Mouse (Mus musculus) thymus, postnatal 36 days (tissue): ENCODE measurements around the gene Klk6.

ENCODE experiments used
- DNase-seq, 2 experiments: peaks; one replicate each; pipeline ENCODE4 v3.0.0; 2022; ENCODE audit warnings: mixed read lengths in 2 of 2

Klk6 gene

DNA sequence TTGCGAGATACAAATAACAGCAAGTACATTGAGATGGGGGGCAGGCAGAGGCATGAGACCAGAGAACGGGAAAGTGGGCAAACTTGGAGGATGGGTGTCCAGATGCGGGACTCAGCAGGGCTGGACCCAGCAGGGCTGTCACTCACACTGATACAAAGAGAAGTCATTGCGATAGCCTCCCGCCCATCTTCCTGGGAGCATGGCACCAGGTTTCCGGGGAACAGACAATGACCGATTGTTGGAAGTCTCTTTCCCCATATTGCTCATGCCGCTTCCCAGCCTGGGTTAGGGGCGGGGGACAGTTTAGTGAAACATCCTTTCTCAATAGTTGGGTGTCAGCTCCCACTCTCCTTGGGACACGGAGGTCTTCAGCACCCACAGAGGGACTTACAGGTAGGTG is at the start of gene Klk6:
Klk6 (plus strand) TSS at position 301 of the 400 bp plus-strand sequence.
- DNase-seq = no peak

DNA sequence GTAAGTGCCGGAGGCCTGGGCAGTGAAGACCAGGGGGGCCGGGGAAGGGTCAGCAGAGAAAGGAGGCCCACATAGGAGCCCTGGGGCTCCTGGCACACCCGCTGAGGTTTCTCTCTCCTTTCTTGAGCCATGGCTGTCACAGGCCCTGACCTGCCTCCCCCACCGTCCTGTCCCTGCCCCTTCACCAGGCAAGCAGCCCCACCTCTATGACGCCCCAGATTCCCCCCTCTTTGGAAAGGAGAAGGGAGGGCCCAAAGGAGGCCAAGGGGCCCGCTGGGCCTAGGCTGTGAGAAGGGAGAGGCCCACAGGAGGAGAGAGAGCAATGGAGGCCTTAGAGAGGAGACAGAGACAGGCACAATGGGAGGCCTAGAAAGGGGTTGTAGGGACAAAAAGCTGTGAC is 49.5 kb upstream of the Klk6 start:
- DNase-seq = no peak

DNA sequence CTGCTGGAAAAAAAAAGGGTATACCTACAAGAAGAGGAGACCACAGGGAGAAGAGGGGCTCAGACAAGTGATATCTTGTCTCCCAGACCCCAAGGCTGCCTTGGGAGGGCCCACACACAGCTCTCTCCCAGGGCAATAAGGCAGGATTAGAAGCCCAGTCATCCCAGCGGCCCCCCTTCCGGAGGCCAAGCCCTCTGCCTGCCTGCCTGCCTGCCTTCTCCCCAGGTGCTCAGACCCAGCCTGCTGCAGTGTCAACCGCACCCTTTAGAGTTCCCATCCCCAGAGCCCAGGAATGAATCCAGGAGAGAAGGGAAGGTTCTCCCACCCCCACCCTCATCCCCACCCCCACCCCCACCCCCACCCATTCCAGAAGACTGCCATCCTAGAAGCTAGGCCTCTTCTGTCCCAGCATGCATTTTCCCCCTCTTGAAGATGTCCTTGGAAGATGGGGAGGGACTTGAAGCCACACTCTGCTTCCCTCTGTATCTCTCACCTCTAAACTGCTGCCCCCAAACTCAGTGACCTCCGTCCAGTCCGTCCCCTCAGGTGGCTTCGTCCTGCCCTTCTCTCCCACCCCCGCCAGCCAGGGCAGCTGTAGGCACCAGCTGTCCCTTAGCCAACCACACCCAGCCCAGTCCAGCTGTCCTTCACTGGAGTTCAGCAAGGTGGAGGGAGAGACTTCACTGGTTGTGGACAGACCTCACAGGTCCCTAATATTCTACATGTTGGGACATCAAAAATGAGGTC is 48.8 kb upstream of the Klk6 start:
- no peak for DNase-seq

GRCm38 (mm10) chr7:43776506-43776905 is 47.8 kb upstream of the Klk6 start:
- no peak for DNase-seq

DNA sequence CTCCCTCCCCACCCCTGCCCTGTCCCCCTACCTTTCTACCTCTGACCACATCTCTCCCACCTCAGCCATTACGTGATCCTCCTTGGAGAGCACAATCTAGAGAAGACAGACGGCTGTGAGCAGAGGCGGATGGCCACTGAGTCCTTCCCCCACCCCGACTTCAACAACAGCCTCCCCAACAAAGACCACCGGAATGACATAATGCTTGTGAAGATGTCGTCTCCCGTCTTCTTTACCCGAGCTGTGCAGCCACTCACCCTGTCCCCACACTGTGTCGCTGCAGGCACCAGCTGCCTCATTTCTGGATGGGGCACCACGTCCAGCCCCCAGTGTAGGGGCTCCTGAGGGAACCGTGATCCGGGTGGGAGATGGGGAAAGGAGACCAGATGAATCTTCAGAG is 46.9 kb upstream of the Klk6 start:
- no peak for DNase-seq

GRCm38 (mm10) chr7:43778176-43778970 is 45.9 kb upstream of the Klk6 start:
- no peak for DNase-seq

GRCm38 (mm10) chr7:43780241-43780640 is 44.1 kb upstream of the Klk6 start:
- no peak for DNase-seq

- no peak for DNase-seq
Observed at GRCm38 (mm10) chr7:43780746-43781145, 43.6 kb upstream of the Klk6 start, which contains the start of gene Klk10. Gene Klk10, plus strand, starts transcription at chr7:43781035.

DNA sequence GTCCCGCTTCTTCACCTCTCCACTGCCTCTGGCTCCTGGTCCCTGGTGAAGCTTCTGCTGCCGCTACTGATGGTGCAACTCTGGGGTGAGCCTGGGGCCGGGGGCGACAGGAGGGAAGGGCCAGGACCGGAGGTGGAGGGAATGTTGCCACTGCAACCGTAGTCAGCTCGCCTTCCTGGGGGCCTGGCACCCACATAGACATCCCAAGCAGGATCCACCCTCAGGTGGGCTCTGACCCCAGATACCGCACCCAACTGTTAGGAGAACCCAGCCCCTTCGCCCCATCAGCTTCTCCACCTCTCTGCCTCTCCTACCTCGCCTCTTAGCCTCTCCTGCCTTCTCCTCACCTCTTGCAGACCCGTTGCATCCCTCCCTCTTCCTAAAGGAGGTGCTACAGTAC is 42.8 kb upstream of the Klk6 start:
- no peak for DNase-seq

DNA sequence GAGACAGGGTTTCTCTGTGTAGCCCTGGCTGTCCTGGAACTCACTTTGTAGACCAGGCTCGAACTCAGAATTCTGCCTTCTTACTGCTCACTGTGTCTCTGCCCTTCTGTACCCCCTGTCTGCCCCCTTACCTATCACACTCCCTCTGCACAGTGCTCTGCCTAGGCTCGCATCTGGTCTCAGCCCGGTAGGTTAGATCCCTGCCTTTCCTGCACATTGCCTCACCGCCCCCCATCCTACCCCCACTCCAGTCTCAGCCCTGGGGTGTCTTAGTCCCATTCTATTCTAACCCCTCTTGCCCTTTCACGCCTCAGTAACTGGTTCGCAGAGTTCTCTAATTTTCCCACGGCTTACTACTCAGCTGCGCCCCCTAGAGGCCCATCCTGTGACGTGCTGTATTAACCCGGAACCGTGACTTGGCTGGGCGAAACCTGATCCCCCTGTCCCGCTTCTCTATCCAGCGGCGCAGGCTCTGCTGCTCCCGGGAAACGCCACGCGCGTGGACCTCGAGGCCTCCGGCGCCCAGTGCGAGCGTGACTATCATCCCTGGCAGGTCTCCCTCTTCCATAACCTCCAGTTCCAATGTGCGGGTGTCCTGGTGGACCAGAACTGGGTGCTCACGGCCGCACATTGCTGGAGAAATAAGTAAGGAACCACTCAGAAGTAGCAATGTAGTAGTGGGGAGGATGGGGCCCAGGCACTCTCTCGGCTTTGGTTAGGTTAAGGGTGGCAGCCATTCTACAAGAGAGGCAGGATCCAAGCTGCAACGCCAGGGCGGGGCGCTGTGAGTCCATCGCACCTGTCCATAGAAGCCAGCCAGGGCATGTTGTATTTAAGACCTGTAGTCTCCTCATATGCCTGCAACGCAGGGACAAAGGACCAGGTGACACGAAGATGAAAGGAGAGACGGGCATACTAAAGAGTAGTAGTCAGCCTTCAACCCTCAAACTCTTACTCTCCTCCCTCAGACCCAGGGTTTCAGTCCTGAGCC is 41.7 kb upstream of the Klk6 start:
- DNase-seq = peak; percentile 47 to 65

DNA sequence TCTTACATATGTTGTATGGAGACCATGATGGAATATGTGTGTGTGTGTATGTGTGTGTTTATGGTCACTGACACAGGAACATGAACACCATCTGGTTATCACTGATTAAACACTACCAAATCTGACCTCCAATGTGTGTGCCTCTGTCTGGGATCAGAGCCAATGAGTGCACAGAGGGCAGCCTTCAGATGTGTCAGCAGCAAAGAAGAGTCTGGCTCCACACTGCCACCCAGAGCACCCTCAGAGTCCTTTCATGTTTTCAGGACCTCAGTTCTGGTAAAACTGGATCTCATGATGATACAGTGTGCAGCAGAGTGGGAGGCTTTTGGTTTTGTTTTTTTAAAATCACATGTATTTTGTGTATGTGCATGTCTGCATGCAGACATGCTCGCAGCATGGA is 39.0 kb upstream of the Klk6 start:
- no peak for DNase-seq

- no peak for DNase-seq
Observed at GRCm38 (mm10) chr7:43788096-43788495, 36.2 kb upstream of the Klk6 start.

- no peak for DNase-seq
Observed at GRCm38 (mm10) chr7:43789295-43789694, 35.0 kb upstream of the Klk6 start.

- DNase-seq = no peak
Observed at GRCm38 (mm10) chr7:43791591-43791990, 32.7 kb upstream of the Klk6 start, which contains the start of gene Klk9. Gene Klk9, plus strand, starts transcription at chr7:43791891.

GRCm38 (mm10) chr7:43796355-43796754 is 27.9 kb upstream of the Klk6 start:
- no peak for DNase-seq

- DNase-seq = peak; percentile 51 to 60
Observed at GRCm38 (mm10) chr7:43797333-43797769, 26.9 kb upstream of the Klk6 start, which contains the start of gene Klk8. Gene Klk8, plus strand, starts transcription at chr7:43797577.

GRCm38 (mm10) chr7:43797844-43798462 is 26.3 kb upstream of the Klk6 start:
- DNase-seq = peak; percentile 48 to 54

GRCm38 (mm10) chr7:43799876-43800275 is 24.4 kb upstream of the Klk6 start:
- no peak for DNase-seq

DNA sequence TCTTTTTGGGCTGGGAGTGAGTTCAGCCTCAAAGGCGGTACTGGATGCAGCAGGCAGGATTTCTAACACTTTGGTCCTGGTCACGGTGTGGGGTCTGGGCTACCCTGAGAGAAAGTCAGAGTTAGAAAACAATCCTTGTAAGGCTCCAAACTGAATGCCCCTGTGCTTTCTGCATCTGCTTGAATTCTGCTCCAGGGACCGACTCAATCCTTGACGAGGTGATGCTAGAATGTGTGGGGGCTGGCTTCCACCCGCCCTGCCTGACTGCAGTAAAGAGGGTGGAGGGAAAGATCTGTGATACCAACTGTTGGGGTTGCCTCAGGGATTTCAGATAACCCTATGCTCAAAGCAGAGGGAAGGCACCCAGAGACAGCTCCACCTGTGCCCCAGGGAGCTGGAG is 13.3 kb upstream of the Klk6 start, which contains the start of gene Klk7:
Klk7 (plus strand) TSS at position 301 of the 400 bp plus-strand sequence.
- DNase-seq = no peak

DNA sequence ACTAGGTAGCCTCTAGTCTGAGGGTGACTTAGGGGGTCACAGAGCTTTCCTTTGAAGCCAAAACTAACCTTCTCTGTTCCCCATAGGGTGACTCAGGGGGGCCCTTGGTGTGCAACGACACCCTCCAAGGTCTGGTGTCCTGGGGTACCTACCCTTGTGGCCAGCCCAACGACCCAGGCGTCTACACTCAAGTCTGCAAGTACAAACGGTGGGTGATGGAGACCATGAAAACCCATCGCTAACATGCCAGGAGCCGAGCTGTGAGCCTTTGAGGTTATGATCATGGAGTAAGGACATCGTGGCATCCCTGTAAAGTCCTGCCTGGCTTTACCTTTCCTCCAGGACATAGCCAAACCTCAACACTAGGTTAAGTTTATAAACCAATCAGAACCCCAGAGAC is 9.1 kb upstream of the Klk6 start:
- DNase-seq = no peak

GRCm38 (mm10) chr7:43816746-43817145 is 7.6 kb upstream of the Klk6 start:
- no peak for DNase-seq

GRCm38 (mm10) chr7:43821581-43821980 is 2.7 kb upstream of the Klk6 start:
- DNase-seq = no peak
